Mouse (Mus musculus) layer of hippocampus, adult 2 months (tissue): ENCODE results near the gene Aqp3. TPM values are rescaled to one million over a fixed set of nuclear protein-coding genes. Genes with fewer than 3 reads are reported as not detected.
"Not testable (repeated sequence)": the region's sequence is repeated elsewhere in the genome, so short reads cannot be mapped to it uniquely, and the experiment has no call there.

Source experiments
- DNase-seq, 2 experiments: peaks; one replicate each; pipeline ENCODE4 v3.0.0; 2022; ENCODE audit warnings: low spot score in 2 of 2
- H3K27ac ChIP-seq: fragments of 200-600 bp; 2 replicates; pipeline ENCODE4 v1.8.1; 2022
- H3K4me3 ChIP-seq: fragments of 200-600 bp; 2 replicates; pipeline ENCODE4 v1.8.1; 2022; ENCODE audit warnings: mild to moderate bottlenecking
- CTCF ChIP-seq: fragments of 200-600 bp; conservative IDR thresholded peaks from 2 replicates; pipeline ENCODE4 v1.8.1; 2022; ENCODE audit warnings: antibody characterized with exemption, mild to moderate bottlenecking, moderate library complexity
- total RNA-seq, 2 experiments: library from RNA; stranded (reverse); gene quantifications; 2 replicates each; pipeline ENCODE4 v1.2.3; 2021

Gene Aqp3
- total RNA-seq, 2 experiments from 2014 or later = not detected

GRCm38 (mm10) chr4:41096169-41096568, 1.8 kb downstream of the Aqp3 start:
- no peak for DNase-seq
- no peak overlapping the region for H3K27ac ChIP-seq
- TF ChIP-seq CTCF = no peak
- H3K4me3 ChIP-seq = no peak overlapping the region

DNA sequence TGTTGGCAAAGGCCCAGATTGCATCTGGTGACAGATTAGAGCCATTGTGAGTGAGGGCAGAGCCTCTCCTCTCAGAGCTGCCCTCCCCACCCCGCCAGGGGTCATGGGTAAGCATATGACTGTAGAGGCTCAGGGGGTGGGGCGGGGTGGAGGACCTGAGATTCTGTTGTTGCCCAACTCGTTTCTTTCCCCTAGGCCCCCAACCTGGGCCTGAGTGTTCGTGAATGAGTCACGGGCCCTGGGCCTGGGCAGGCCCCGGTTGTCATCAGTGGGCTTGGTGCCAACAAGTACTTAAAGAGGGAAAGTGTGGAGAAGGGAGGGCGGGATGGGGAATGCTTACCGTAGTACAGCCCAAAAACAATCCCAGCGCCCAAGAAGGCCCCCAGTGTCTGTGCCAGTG, 3.6 kb downstream of the Aqp3 start:
- no peak for DNase-seq
- Histone ChIP-seq H3K4me3 (no peak overlapping the region), H3K27ac (no peak overlapping the region)
- no peak for TF ChIP-seq CTCF

DNA sequence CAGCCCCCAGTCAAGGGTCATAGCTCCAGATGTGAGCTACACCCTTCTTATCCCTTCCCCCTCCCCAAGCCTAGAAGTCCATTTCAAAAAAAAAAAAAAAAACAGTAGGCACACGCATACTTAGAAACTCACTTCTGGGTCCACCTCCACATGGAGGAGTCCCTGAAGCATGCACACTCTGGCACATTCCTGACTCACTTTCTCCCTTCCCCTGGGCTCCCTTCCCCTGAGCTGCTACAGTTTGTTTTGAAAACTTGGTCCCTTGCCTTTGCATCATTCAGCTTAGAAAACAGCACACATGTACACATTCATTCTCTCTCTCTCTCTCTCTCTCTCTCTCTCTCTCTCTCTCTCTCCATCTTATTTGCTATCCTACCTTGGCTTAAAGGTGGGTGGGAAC, 5.0 kb downstream of the Aqp3 start:
- no peak for DNase-seq
- no peak for TF ChIP-seq CTCF
- H3K27ac ChIP-seq = no peak overlapping the region
- H3K4me3 ChIP-seq = no peak overlapping the region

DNA sequence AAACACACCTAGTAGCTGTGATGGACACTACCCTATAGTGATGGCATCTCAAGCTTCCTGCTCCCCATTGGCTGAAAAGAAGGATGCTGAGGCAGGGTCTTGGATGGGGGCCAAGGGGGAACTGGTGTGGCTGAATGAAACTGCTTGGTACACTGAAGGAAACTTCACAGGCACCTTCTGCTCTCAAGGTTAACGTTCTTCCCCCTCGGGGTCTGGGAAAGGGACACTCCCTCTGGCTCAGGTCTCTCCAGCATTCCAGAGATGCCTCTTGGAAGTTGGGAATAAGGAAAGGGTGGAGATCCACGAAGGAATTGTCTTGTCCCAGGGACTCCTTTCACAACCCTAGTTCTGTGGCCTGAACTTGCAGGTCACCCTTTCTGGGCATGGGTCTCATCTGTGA, 6.6 kb downstream of the Aqp3 start:
- no peak for DNase-seq
- Histone ChIP-seq H3K27ac (no peak overlapping the region), H3K4me3 (no peak overlapping the region)
- TF ChIP-seq CTCF = no peak

GRCm38 (mm10) chr4:41089705-41090104, 8.3 kb downstream of the Aqp3 start:
- H3K27ac ChIP-seq = no peak overlapping the region
- DNase-seq = no peak
- TF ChIP-seq CTCF = no peak
- no peak overlapping the region for H3K4me3 ChIP-seq

DNA sequence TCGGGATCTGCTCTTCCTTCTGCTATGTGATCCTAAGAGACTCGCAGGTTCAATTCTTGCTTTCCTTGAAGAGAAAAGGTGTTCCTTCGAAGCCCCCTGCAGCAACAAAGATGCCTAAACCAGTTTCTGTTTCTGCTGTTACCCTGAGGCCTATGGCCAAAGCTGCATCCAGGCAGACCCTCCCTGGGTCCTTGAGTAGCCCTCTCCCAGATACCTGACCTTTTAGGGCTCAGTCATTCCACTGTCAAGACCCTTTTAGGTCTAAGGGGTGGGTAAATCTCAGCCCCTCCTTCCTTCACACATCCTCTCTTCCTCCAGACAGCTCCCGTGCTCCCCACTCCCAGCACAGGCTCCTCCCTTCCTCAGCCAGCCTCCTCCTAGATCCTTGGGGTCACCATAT, 8.8 kb downstream of the Aqp3 start:
- Histone ChIP-seq H3K27ac (no peak overlapping the region), H3K4me3 (no peak overlapping the region)
- TF ChIP-seq CTCF = no peak
- no peak for DNase-seq

DNA sequence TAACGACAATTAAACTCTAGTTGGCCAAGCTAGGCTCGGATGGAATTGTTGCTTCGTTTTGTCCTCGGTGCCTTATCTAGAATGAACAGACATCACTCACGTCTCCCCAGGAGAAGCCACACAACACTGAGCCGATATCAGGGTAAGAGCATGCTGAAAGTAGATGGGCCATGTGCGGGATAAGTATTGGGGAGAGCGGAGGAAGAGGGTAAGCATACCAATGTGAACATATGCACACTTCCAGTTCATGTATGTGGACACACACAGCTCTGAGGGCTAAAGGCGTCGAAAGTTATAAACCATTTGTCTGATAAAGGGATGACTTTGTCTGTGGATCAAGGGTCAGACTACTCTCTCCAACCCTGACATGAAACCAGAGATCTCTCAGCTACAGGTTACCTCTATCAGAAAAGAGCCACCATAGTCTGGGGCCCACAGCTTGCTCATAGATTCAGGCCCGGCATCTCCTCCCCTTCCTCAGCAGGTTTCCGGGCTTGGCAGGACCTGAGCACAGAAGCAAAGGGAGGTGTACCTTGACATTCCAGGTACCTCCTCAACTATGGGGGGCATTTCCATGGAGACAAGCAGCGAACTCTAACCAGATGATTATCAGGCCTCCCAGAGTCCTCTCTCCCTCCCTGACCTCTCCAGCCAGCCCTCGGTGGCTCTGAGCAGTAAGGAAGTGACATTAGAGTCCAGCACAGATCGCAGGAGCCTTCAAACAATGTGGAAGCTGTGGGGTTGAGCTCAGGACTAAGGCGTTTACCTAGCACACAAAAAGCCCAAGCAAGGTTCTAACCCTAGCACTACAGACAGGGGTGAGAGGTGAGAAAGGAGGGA, 10.3 kb downstream of the Aqp3 start:
- H3K27ac ChIP-seq = no peak overlapping the region
- no peak overlapping the region for H3K4me3 ChIP-seq
- TF ChIP-seq CTCF = no peak
- DNase-seq = no peak

DNA sequence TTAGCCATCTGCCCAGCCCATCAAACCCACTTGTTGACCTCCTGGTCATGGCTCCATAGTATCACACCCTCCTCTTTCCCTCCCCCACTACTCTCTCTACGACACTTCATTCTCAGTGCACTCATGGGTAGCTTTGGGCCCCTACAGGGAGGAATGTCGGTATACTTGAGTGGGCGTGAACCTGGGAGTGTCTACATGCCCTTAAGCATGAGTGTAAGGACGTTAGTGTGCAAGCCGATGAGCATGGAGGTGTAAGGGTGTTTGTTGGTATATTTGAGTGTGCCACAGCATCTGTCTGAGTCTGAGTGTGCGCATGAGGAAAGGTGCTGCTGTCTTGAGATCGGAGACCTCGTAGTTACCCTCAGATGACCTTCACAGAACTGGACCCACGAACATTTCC, 11.0 kb downstream of the Aqp3 start:
- H3K27ac ChIP-seq = no peak overlapping the region
- no peak for DNase-seq
- no peak for TF ChIP-seq CTCF
- no peak overlapping the region for H3K4me3 ChIP-seq

GRCm38 (mm10) chr4:41084819-41085218, 13.2 kb downstream of the Aqp3 start:
- no peak overlapping the region for H3K4me3 ChIP-seq
- TF ChIP-seq CTCF = no peak

DNA sequence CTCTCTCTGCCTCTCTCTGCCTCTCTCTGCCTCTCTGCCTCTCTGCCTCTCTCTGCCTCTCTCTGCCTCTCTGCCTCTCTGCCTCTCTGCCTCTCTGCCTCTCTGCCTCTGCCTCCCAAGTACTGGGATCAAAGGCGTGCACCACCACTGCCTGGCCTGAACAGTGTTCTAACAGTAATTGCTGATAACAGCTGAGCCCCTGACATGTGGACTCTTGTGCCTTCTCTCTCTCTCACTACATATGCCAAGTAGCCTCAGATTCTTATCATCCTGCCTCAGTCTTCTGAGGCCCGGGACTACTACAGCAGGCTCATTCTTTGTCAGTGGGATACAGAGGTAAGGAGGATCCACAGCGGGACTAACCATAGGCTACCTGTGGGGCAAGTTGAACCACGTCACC, 15.2 kb downstream of the Aqp3 start:
- not testable (repeated sequence) for H3K4me3 ChIP-seq, H3K27ac ChIP-seq, DNase-seq

More at GRCm38 (mm10) chr4:41084819-41085218, 13.2 kb downstream of the Aqp3 start:
- no peak for DNase-seq
- no peak overlapping the region for H3K27ac ChIP-seq

DNA sequence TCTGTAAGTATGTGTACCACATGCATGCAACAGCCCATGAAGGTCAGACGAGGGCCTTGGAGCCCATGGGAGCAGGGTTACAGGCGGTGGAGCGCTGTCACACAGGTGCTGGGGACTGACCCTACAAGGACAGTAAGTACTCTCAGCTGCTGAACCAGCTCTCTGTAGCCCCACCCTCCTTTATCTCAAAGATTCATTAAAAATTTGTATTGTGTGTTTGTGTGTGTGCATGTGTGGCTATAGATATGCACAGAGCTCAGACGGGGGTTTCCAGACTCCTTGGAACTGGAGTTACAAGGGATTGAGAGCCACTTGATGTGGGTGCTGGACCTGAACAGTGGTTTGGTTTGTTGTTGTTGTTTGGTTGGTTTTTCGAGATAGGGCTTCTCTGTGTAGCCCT, 16.2 kb downstream of the Aqp3 start:
- TF ChIP-seq CTCF = no peak
- no peak overlapping the region for H3K4me3 ChIP-seq
- no peak overlapping the region for H3K27ac ChIP-seq
- no peak for DNase-seq

DNA sequence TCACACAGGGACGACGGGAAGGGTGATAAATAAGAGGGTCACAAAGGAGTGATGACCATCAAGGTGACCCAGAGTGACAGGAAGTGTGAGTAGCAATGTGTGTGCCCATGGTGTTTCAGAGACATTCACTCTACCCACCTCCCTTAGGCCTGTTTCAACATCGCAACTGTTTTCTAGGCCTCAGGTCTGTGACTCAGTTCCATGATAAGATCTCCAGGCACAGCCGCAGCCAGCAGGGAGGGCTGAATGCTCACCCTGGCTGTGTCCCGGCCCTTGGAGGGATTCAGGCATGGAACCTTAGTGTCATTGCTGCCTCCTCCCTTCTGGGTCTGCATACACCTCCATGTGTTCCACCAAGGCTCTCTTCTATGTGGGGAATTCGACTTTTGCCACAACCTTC, 19.3 kb downstream of the Aqp3 start:
- DNase-seq = no peak
- no peak overlapping the region for H3K4me3 ChIP-seq
- TF ChIP-seq CTCF = no peak

GRCm38 (mm10) chr4:41074461-41074860, 23.5 kb downstream of the Aqp3 start:
- no peak for DNase-seq
- H3K27ac ChIP-seq = no peak overlapping the region
- no peak overlapping the region for H3K4me3 ChIP-seq
- TF ChIP-seq CTCF = no peak

More for the DNA sequence above, 19.3 kb downstream of the Aqp3 start:
- H3K27ac ChIP-seq = no peak overlapping the region

GRCm38 (mm10) chr4:41073008-41073817, 24.8 kb downstream of the Aqp3 start:
- Histone ChIP-seq H3K27ac (no peak overlapping the region), H3K4me3 (no peak overlapping the region)
- no peak for TF ChIP-seq CTCF
- DNase-seq = no peak
